Mouse (Mus musculus) ES-E14 (cell line): ENCODE data around the gene Nup93.

Experiments
- HCFC1 ChIP-seq: IDR thresholded peaks from 2 replicates; pipeline ENCODE4 v1.6.1; 2012; ENCODE audit warnings: low read length, inconsistent platforms, borderline replicate concordance; ENCODE audit not compliant: insufficient read depth
- MAFK ChIP-seq: IDR thresholded peaks from 2 replicates; pipeline ENCODE4 v1.6.1; 2014; ENCODE audit warnings: mild to moderate bottlenecking, low read depth, low read length, inconsistent platforms; ENCODE audit not compliant: insufficient read depth
- ZC3H11A ChIP-seq: IDR thresholded peaks from 2 replicates; pipeline ENCODE4 v1.6.1; 2012; ENCODE audit warnings: low read depth, mild to moderate bottlenecking, inconsistent platforms, low read length, borderline replicate concordance
- ZNF384 ChIP-seq: IDR thresholded peaks from 2 replicates; pipeline ENCODE4 v1.6.1; 2012; ENCODE audit warnings: low read depth, low read length, inconsistent platforms

DNA sequence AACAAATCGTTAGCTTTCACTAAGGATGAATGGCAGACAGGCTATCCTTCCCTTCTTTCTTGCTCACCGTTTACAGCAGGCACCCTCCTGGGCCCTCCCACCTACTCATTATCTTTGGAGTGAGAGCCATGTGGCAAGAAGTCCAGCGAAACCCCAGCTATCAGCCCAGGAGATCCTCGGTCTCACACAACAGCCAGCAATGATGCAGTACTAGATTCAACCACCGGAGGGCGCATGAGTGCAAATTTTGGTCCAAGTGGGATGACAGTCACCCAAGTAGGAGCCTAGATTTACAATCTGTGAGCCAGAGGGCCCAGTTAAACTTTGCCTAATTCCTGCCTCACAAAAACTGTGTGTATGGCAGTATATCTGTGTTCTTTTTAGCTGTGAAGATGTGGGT is 47.1 kb upstream of the Nup93 start:
- no peak for TF ChIP-seq HCFC1
- TF ChIP-seq ZNF384, result no peak
- no peak for TF ChIP-seq MAFK
- no peak for TF ChIP-seq ZC3H11A
